Mouse (Mus musculus): ENCODE measurements around the gene Icam5.

Gene Icam5

DNA sequence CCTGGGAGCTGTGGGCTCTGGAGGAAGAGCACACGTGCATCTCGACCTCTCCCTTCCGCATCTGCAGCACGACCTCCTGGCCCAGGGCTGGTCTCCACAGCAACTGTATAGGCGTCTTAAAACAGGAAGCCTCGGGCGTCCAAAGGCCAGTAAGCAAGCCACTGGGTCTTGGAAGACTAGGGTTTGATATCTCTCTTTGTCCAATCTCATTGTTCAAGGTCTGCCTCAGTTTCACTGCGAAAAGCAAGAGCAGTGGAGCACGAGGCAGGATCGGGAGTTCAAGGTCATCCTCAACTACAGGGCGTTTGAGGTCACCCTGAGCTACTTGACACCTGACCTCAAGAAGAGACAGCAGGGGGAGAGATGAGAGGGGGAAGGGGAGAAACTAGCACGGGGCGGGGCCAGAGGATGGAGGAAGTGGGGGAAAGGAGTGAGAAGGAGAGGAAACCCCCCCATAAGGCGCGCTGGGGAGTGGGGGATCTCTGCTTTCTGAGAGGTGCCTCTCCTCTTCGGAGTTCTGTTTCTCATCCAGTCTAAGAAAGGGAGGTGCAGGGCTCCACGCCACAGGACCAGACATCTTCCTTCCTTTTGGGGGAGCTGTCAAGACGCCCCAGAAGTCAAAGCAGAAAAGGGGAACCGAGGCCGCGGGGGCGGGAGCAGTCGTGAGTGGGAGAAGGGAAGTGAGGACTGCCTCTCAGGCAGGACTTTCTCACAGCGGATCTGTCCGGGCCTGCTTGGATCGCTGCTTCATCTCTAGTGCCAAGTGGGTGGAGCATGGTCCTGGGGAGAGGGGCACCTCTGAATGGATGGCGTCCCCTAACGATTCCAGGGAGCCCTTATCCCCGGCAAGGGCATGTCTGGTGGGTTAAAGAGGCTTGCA lies 16.9 kb upstream of the Icam5 start:
- DNase-seq (ENCODE audit: low read depth), result no peak

DNA sequence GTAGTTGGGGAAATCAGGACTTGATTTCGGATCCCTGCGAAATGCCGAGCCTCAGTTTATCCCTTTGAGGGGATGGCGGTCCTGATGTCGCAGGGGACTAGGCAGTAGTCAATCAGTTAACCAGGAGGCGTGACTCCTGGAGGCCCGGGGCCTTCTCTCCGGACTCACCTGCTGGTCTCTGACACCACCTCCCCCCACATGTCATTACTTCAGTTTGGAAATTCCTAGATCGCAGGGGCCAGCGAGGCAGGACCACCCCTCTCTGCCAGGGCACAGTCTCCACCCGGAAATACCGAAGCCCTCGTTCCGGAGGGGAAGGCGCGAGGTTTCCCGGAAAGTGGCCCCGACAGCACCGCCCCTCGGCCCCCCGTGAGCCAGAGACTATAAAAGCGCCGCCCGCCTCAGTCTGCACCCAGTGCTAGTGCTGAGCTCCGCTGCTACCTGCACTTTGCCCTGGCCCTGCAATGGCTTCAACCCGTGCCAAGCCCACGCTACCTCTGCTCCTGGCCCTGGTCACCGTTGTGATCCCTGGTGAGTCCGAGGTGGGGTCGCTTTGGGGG lies 16.2 kb upstream of the Icam5 start, which contains the start of gene Icam1:
Gene Icam1 (plus strand): TSS at position 415 of the 560 bp plus-strand sequence.
- DNase-seq (ENCODE audit: low read depth), result no peak

DNA sequence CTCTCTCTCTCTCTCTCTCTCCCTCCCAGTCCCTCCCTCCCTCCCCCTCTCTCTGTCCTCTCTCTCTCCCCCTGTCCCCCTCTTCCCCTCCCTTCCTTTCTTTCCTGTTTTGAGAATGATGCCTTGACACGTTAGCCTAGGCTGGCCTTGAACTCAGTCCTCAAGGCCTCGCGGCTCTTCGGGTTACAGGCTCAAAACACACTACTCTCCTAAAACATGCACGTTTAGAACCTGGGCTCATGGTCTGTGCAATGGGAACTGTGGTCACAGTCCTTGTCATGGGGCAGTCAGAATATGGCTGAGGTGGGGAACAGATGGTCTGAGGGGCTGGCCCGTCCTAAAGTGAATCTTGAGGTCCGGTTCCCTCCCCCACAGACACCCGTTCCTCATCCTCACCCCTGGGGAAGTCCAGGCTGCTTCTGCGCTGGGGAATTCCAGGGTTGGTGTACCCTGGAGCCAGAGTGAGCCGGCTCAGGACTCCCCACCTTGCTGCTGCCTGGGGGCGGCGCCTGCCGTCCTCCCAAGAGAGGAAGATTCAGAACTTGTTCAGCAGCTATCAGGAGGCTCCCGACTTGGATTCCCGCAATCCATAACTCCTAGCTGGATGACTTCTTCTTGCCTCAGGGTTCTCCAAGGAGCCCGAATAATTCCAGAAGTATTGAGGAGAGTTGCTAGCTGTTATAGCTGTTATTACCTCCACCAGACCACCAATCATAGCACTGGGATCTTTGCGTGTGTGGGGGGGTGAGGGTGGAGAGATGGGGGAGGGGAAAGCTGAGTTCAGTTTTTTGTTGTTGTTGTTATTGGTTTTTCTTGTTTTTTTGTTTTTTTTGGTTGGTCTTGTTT lies 15.3 kb upstream of the Icam5 start:
- DNase-seq (ENCODE audit: low read depth), result no peak

DNA sequence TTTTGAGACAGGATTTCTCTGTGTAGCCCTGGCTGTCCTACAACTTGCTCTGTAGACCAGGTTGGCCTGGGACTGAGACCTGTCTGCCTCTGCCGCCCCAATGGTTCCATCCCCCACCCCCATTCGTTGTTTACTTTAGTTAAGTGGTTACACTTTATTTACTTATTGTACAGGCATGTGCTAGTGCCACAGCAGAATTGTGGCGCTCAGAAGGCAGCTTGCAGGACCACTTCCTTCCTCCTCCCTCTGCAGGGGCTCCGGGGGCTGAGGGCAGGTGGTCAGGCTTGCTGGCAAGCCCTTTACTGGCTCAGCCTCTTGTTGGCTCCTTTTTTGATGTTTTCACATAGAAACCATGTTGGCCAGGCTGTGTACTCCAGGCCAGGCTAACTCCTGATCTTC lies 14.7 kb upstream of the Icam5 start:
- DNase-seq (ENCODE audit: low read depth), result no peak

DNA sequence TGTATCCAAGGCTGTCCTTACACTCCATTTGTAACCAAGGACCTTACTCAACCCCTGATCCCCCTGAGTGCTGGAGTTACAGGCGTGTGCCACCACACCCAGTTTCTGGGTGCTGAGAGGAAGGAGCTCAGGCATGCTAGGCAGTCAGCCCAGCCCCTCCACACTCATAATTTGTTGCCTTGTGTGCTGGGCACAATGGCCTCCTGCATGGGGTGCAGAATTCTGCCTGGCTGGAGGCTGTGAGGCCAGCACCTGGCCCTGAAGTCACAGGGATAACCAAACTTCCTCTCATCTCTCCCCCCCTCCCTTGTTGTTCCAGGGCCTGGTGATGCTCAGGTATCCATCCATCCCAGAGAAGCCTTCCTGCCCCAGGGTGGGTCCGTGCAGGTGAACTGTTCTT lies 13.3 kb upstream of the Icam5 start:
- DNase-seq (ENCODE audit: low read depth), result no peak

DNA sequence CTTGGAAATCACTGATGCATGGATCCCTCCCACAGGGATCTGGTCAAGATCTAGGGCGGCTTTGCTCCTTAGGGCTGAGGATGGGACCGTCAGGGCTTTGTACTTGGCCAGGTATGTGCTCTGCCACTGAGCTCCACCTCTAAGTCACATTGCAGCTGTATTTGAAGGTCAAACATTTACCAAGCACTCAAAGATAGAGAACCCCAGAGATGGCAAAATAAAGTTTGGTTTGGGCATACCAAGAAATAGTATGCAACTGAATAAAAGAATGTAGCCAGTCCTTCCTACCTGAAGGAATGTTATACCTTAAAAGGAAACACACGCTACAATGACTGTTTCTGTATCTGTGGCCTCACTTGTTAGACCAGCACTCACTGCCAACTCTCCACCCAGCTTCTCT lies 10.5 kb upstream of the Icam5 start:
- no peak for DNase-seq (ENCODE audit: low read depth)

DNA sequence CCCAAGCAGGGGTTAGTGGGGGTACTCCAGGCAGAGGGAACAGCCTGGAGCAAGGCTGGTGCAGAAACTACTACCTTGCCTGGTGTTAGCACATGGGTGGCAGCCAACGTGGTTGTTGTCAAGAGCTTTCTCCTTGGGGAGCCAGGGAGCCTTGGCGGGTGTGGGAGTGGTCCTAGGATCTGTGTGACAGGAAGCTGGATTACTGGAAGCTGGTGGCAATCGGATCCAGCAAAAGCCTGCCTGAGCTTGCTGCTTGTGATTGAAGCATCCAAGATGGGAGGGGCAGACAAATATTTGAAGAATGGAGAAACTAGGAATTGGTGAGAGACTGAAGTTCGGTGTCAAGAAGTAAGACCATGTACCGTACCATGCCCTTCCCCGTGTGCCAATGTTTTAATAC lies 9.6 kb upstream of the Icam5 start:
- DNase-seq (ENCODE audit: low read depth), result no peak

DNA sequence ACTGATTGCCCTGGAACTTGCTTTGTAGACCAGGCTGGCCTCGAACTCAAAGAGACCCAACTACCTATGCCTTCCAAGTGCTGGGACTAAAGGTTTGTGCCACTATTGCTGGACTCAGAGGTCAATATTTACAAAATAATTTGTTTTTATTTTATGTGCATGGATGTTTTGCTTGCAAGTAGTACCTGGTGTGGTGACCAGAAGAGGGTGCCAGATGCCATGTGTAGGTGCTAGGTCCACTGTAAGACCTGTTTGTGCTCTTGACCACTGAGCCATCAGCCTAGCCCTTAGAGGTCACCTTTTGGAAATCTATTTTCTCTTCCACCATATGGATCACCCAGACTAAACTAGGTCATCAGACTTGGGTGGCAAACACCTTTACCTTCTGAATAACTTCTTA lies 9.1 kb upstream of the Icam5 start:
- no peak for DNase-seq (ENCODE audit: low read depth)

DNA sequence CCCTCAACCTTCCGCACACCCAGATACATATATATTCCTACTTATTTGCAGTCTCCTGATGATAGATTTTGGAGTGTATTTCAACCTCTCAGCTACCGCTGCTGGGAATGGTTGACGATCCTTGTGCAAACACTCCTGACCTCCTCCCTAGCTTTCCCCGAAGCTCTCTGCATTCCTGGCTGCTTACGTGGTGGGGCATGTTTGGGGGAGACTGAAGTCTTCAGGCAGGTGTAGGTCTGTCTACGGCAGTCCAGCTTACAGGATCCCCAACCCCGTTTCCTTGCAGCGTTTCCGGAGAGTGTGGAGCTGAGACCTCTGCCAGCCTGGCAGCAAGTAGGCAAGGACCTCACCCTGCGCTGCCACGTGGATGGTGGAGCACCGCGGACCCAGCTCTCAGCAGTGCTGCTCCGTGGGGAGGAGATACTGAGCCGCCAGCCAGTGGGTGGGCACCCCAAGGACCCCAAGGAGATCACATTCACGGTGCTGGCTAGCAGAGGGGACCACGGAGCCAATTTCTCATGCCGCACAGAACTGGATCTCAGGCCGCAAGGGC lies 6.5 kb upstream of the Icam5 start:
- DNase-seq (ENCODE audit: low read depth), result no peak

DNA sequence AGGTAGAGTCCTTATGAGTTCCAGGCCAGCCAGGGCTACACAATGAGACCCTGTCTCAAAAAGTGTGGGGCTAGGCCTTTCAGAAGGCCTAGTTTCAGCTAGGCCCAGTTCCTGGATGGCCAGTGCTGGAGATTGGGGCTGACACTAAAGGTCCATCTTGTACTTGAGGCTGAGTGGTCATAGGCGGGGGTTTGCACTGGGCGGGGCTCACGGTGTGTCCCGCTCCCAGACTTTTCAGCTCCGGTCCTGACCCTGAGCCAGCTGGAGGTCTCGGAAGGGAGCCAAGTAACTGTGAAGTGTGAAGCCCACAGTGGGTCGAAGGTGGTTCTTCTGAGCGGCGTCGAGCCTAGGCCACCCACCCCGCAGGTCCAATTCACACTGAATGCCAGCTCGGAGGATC lies 5.0 kb upstream of the Icam5 start:
- no peak for DNase-seq (ENCODE audit: low read depth)

DNA sequence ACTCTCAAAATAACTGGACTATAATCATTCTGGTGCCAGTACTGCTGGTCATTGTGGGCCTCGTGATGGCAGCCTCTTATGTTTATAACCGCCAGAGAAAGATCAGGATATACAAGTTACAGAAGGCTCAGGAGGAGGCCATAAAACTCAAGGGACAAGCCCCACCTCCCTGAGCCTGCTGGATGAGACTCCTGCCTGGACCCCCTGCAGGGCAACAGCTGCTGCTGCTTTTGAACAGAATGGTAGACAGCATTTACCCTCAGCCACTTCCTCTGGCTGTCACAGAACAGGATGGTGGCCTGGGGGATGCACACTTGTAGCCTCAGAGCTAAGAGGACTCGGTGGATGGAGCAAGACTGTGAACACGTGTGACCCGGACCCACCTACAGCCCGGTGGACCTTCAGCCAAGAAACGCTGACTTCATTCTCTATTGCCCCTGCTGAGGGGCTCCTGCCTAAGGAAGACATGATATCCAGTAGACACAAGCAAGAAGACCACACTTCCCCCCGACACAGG lies 4.0 kb upstream of the Icam5 start:
- DNase-seq (ENCODE audit: low read depth), result no peak

DNA sequence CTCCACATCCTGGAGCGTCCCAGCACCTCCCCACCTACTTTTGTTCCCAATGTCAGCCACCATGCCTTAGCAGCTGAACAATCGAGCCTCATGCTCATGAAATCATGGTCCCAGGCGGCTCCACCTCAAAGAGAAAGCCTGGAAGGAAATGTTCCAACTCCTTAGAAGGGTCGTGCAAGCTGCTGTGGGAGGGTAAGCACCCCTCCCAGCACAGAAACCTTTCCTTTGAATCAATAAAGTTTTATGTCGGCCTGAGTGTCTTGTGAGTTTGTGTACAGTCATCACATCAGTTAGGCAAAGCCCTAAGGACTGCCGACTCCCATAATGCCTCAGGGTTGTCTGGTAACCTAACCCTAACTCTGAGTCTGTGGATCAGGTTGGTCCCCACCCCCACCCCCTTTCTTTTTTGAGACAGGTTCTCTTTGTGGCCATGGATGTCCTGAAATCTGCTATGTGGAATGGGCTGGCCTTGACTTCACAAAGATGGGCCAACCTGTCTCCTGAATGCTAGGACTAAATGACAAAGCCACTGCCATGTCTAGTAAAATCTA lies 3.2 kb upstream of the Icam5 start:
- DNase-seq (ENCODE audit: low read depth), result no peak

DNA sequence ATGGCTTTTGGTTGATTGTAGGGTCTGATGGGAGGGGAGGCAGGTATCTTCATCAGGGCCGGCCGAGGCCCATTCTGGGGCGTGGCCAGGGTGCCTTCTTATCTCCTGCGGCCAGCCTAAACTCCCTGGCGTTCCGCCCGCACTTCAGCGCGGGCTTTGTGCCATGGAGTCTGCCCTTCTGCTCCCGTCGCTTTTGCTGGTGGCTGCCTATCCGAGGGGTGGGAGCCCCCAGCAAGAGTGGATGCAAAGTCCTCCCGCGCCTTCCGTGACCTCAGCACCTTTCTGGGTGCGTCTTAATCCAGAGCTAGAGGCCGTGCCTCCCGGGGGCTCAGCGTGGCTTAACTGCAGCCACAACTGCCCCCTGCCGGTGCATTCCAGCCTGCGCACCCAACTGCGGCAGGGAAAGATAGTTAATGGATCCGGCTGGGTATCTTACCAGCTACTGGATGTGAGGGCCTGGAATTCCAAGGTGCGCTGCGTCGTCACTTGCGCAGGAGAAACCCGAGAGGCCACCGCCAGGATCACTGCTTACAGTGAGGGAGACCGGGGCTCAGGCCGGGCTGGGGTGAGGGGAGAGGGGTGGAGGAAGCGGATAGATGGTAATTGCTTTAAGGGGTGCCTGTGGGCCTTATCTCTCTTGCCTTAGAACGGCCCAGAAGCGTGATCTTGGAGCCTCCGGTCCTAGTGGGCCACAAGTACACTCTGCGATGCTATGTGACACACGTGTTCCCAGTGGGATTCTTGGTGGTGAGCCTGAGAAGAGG lies 2.4 kb upstream of the Icam5 start, which contains the start of gene Icam4:
Gene Icam4 (plus strand): TSS at position 83 of the 764 bp plus-strand sequence.
- DNase-seq (ENCODE audit: low read depth), result peak; percentile 77

DNA sequence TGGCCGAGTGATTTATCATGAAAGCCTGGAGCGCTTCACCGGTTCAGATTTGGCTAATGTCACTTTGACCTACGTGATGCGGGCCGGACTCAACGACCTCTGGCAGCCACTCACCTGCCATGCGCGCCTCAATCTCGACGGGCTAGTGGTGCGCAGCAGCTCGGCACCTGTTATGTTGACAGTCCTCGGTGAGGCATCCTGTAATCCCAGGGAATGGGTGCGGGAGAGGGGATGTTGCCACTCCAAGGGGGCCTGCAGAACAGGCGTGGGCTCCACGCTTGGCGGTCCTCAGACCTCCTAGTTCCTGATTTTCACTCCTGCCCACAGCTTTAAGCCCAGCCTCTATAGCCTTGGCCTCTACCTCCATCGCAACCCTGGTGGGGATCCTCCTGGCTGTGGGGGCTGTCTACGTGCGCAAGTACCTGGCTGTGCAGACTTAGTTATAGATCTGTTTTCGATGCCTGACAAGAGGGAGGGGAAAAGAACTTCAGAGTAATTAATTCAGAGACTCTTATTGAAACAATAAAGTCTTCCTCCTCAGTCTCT lies 1.7 kb upstream of the Icam5 start:
- no peak for DNase-seq (ENCODE audit: low read depth)

DNA sequence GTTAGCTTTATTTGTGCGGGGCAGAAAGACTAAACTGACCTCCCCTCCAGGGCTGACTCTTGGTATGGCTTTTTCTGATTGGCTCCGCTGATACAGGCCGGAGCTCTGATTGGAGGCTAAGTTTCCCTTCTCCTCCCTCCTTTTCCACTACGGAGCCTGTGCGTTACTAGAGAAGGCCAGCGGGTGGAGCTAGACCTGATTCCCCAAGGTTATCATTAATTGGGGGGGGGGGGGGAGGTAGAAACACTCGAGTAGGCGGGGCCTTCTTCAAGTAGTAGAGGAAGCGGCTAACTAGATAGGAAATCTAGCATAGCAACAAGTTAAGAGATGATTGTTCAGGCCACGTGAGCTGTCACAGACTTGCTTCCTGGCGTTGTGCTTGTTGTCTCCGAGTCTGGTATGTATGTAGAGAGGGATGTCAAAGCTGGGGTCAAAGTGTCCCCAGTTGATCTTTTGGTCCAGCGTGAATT lies 1.1 kb upstream of the Icam5 start:
- DNase-seq (ENCODE audit: low read depth), result peak; percentile 94

DNA sequence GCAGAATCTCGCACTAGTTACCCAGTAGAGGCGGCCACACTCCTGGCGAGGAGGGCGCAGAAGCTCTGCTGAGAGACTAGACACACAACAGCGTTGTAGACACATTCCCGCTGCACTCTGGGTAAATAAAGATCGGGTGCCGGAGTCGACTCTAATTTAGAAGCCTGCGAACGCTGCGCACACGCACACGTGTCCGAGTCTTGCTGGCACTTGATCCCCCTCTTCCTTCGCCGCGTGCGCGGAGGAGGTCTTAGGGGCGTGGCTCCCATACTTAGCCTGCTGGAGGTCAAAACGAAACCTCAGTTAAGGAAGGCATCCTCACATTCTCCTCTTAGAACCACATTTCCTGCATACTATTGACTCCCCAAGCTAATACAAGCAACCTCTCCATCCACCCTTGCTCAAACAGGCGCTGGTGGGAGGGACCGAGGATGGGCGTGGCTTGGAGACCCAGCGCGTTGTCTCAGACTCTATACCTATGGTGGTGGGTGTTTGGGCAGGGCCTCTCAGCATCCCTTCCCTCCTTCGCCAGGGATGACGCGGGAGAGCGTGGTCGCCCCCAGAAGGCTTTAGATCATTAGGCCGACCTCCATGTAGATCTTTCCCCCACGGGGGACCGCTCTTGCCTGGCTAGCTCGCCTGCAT lies 500 bp upstream of the Icam5 start:
- no peak for DNase-seq (ENCODE audit: low read depth)

DNA sequence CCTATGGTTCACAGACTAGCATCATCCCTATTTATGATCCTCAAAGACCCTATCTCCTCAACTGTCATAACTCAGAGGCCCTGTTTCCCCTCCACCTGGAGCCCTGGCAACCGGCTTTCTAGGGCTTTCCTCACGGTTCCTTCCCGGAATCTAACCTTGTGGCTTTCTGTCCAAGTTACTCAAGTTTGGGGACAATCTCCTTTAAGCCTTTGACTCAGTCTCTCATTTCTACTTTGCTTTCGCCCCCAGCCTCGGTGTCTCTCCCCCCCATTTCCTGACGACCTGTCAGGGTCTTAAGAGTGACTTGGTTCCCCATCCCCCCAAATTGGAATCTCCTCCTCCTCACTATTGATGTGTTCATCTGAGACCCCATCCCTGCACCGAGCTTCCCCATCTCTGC lies 618 bp downstream of the Icam5 start:
- DNase-seq (ENCODE audit: low read depth), result no peak

DNA sequence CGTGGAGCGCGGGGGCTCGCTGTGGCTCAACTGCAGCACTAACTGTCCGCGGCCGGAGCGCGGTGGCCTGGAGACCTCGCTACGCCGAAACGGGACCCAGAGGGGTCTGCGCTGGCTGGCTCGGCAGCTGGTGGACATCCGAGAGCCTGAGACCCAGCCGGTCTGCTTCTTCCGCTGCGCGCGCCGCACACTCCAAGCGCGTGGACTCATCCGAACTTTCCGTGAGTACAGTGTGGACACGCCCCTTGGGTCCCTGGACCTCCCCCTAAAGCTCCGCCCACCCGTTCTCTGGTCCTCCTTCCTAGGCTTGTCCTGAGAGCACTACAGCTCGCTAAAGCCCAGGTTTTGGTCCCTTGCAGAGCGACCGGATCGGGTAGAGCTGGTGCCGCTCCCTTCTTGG lies 1.3 kb downstream of the Icam5 start:
- DNase-seq (ENCODE audit: low read depth), result peak; percentile 84

DNA sequence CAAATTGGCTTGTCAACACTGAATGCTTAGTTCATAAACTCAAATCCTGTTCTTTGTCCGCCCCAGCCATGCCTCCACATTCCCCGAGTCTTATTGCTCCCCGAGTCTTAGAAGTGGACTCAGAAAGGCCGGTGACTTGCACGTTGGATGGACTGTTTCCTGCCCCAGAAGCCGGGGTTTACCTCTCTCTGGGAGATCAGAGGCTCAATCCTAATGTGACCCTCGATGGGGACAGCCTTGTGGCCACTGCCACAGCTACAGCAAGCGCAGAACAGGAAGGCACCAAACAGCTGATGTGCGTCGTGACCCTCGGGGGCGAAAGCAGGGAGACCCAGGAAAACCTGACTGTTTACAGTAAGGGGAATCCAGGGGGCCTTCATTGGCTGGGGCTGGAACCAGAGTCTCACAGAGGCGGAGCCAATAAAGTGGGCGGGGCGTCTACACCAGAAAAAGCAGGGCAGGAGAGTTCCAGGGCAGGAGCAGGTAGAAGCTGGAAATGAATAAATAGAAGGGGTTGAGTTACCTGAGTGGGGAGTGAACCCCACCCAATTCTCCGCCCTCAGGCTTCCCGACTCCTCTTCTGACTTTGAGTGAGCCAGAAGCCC lies 2.7 kb downstream of the Icam5 start:
- no peak for DNase-seq (ENCODE audit: low read depth)

DNA sequence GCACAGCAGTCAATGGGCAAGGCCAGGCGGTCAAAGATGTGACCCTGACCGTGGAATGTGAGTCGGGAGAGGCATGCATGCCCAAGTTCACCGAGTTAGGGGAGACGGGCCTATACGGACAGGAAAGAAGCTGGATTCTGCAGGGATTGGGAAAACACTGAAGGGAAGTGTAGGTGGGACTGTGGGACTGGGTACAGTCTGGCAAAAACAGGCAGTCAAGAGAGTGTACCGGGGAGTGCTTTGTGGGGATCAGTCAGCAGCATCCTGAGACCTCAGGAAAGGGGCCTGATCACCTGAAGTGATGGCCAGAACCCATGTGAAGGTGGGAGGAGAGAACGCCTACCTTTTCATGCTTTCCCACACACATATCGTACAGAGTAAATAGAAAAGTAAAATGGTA lies 3.7 kb downstream of the Icam5 start:
- DNase-seq (ENCODE audit: low read depth), result no peak

Data from c-Kit-positive CD71-negative TER-119-negative erythroid progenitor cells, embryonic 14.5 days (primary cell).